Mouse (Mus musculus) heart, adult 2 months (tissue): Measurements from ENCODE around the gene Poc5.

Experiments
- CTCF ChIP-seq: fragments of 200-600 bp; IDR thresholded peaks from 2 replicates; pipeline ENCODE4 v1.8.1; 2022; ENCODE audit warnings: antibody characterized with exemption, mild to moderate bottlenecking, moderate library complexity
- EP300 ChIP-seq: fragments of 200-500 bp; IDR thresholded peaks from 2 replicates; pipeline ENCODE4 v1.6.1; 2011; ENCODE audit warnings: low read depth, low read length, control low read depth; ENCODE audit not compliant: insufficient read depth
- POLR2A ChIP-seq: fragments of 200-500 bp; IDR thresholded peaks from 2 replicates; pipeline ENCODE4 v1.6.1; 2011; ENCODE audit warnings: mild to moderate bottlenecking, low read depth, low read length, control low read depth; ENCODE audit not compliant: insufficient read depth

GRCm38 (mm10) chr13:96457566-96457965, 69.5 kb downstream of the Poc5 start:
- TF ChIP-seq CTCF, result no peak
- TF ChIP-seq POLR2A, result no peak
- TF ChIP-seq EP300, result no peak
